Mouse (Mus musculus) cerebellum, adult 9-10 months (tissue): ENCODE data around the gene Slc25a28.
A peak's percentile ranks its signal among the peaks of the same experiment; 100 is the strongest.

Experiments used
- DNase-seq: peaks from one replicate; pipeline ENCODE4 v3.0.0; 2022

Gene Slc25a28

DNA sequence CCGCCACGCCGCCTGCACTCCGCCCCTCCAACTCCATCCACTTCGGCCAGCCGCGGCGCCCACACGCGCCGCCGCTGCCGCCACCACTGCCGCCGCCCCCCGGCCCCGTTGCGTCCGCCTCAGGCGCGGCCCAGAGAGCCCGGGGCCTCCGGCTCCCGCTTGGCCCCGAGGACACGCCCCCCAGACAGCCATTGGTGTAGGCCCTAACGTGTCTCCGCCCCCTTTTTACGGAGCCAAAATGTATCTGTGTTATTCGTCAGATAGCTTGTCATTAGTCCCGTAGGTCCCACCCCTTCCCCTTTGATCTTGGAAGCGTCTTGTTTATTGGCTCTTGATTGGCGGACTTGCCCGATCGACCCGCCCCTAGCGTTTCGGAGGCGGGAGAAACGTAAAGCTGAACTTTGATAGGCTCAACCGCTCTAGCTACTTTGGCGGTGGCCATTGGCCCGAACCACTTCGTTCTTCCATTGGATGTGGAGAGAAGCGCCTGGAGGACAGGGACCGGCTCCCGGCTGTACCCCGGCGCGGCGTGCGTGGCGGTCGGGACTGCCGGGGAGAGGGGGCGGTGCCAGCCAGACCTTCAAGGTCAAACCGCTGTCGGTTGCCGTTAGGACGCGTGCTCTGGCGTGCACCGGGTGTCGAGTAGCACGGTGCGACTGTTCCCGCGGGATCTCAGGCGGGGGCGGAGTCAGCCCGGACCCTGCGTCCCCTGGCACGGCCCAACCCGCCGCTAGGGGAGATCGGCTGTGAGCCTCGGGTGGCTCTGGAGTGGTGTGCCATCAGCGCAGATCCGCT, at the start of gene Slc25a28:
Gene Slc25a28, minus strand, starts transcription at position 152 of the 795 bp plus-strand sequence.
- peak; percentile 100 for DNase-seq

DNA sequence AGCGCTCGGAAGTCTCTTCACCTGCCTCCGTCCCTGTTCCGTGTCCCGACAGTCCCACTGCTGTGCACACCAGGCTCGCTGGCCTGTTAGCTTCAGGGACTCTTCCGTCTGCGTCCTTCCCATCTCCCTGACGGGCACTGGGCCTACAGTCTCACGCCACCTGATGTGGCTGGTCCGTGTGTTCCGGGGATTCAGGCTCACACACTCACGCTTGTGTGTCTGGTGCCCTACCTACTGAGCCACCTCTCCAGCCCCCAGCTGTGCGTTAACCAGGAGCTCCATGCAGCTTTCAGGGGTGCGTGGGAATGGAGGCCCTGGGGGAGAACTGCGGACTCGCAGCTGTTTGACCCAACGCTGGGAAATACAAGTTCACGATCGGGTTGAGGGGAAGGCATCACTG, 49.5 kb upstream of the Slc25a28 start:
- DNase-seq, result no peak

- no peak for DNase-seq
These were observed 48.8 kb upstream of the Slc25a28 start for GRCm38 (mm10) chr19:43723501-43723900.

GRCm38 (mm10) chr19:43722891-43723290, 48.2 kb upstream of the Slc25a28 start:
- DNase-seq, result no peak

GRCm38 (mm10) chr19:43720061-43720460, 45.4 kb upstream of the Slc25a28 start:
- DNase-seq, result no peak

DNA sequence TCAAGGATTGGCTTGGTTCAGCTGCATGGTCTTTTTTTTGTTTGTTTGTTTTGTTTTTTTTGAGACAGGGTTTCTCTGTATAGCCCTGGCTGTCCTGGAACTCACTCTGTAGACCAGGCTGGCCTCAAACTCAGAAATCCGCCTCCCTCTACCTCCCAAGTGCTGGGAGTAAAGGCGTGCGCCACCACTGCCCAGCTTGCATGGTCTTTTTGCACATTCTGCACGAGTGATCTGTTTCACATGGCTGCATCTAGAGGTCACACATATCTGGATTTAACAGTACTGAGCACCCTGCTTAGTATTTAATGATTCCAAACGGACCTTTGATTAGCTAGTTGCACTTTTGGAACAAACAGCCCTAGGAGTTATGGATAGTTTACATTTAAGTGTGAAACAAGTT, 37.3 kb upstream of the Slc25a28 start:
- DNase-seq, result no peak

DNA sequence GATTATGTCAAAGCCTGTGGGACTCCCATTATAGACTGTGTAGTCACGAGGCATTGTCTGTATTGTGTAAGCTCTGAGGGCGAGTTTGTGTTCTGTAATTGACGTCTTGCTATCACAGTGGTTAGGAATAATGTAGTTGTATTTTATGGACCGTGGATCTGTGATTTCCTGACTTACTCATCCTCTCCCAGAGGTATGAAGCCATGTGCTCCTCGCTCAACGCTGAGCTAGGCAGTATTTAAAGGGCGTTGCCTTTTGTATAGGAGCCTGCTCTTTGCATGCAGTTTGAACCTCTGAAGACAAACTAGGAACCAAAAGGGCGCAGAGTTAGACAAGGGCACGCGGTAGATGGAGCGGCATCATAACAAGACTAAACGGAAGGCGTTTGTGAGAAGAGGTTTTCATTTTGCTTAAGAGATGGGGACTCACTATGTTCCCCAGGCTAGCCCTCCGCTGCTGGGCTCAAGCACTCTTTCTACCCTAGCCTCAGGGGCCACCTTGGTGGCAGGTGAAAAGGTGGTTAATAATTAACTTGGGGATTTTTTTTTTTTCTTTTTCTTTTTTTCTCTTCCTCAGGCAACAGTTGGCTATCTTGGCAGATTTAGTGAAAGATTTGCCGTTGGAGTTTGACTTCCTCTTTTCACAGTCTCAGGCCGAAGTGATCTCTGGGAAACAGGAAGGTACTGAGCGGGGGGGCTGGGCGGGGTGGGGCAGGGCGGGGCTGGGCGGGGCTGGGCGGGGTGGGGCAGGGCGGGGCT, 36.7 kb upstream of the Slc25a28 start:
- DNase-seq, result no peak

GRCm38 (mm10) chr19:43709317-43709716, 34.6 kb upstream of the Slc25a28 start:
- no peak for DNase-seq

DNA sequence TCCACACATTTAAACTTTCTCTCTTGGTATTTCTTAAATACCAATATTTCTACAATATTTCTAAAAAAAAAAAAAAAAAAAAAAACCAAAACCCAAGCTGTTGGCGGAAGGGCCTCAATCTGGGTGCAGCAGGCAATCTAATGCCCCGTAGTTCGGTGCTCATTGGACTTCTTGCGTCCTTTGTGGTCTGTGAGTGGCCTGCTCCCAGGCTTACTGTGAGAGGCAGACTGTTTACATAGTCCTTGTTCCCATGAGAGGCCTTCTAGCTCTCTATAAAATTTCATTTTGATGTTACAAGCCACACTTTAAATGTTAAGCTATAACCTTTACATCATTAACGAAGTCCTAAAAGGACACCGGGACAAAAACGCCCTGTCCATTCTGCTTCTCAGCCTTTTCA, 33.5 kb upstream of the Slc25a28 start:
- no peak for DNase-seq

DNA sequence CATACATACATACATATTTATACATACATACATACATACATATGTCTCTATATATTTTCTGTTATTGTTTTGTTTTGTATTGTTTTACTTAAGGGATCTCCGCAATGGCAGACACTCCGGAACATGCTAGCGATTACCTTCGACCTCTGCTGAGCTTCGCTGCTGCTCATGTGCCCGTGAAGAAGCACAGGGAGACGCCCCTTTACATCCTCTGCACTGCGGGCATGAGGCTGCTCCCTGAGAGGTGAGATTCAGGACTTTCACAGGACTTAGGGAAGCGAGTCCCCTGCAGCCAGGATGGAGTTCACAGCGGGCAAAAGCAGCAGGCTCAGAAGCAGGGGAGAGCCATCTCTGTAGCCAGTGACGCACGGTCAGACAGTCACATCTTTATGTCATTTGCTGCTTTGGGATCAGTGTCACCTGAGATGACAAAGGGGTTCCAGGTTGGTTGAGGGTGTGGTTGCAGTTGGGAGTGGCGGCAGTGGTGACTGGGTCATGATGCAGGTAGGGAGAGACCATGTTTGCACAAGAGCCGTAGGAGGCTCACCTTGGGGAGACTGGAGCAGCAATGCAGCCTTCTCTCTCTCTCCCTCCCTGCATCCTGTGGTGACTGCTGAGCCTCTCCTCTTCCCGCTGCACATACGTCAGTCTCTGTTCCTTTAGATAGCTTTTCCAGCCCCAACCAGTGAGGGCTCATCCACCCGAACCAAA, 30.3 kb upstream of the Slc25a28 start:
- DNase-seq, result no peak

- DNase-seq, result no peak
These were observed 29.5 kb upstream of the Slc25a28 start for GRCm38 (mm10) chr19:43704211-43704610.

DNA sequence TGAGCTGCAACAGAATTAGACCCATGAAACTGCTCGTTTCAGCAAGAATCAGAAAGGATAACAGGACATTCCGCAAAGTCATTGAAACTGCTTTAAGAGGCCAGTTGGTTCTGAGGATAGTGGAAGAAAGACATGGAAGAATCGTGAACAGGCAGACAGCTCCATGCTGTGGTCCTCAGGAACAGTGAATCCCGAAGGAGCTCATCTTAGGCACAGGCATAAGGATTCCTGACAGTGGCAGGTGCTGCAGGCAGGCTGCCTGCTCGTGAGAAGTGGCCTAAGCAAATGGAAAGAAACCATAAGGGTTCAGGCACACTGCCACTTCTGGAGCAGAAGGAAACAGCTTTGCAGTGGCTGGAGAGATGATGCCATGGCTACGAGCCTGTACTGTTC, 25.1 kb upstream of the Slc25a28 start:
- DNase-seq, result no peak

GRCm38 (mm10) chr19:43699021-43699762, 24.5 kb upstream of the Slc25a28 start:
- no peak for DNase-seq

GRCm38 (mm10) chr19:43697666-43698370, 23.1 kb upstream of the Slc25a28 start:
- DNase-seq, result no peak

- DNase-seq, result no peak
These were observed 20.9 kb upstream of the Slc25a28 start for GRCm38 (mm10) chr19:43695514-43695964.

DNA sequence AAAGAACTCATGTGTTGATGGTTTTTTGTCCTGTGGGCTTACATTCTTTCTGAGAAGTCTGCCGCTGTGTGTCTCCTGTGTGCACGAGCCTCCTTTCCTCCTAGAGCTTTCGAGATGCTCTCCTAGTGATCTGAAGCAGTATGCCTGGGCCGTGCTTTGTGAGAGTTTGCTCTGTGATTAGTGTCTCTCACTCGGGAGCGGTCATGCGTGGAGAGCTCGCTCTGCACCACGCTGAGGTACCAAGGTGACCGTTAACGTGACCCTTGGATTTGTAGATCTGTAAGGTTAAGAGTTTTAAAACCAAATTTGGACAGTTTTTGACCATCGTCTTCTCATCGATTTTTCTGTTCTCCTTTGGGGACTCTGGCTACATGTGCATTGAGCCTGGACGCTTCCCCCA, 18.1 kb upstream of the Slc25a28 start:
- no peak for DNase-seq

DNA sequence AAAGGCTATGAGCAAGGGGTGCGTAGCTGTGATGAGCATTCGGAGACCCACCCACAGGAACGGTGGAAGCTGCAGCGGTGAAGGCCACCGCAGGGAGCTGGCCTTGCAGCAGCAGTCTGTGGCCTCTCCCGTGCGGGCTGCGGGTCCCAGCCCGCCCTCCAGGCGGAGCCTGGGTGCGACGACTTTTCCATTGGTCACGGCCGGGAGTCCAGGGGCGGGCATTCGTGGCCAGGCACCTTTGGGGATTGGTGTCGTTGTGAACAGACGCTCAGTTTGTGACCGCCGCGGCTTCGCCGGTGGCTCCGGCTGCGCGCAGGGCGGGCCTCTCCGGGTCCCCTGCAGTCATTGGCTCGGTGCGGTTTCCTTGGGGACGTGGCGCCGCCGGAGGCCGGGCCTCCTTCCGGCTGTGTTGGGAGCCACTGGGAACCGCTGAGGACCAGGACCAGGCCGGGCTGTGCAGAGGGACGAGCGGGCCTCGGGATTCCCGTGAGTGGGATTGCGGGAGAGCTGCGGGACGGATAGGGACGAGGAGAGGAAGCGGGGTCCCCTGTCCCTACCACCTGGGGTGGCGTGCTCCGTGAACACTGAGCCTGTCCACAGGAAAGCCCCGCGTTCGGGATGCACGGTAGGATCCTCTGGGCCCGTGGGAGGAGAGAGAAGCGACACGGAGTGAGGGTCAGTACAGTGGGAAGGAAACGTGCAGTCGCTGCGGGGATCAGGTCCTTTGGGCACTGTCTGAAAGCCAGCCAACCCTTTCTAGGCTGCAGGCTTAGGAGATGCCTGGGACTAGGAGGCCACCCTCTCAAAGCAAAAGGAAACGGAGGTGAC, 15.0 kb upstream of the Slc25a28 start, which contains the start of gene Entpd7:
Gene Entpd7, plus strand, starts transcription at position 254 of the 828 bp plus-strand sequence.
- peak; percentile 97 for DNase-seq

- DNase-seq, result no peak
These were observed 6.9 kb upstream of the Slc25a28 start for GRCm38 (mm10) chr19:43681541-43681940.

DNA sequence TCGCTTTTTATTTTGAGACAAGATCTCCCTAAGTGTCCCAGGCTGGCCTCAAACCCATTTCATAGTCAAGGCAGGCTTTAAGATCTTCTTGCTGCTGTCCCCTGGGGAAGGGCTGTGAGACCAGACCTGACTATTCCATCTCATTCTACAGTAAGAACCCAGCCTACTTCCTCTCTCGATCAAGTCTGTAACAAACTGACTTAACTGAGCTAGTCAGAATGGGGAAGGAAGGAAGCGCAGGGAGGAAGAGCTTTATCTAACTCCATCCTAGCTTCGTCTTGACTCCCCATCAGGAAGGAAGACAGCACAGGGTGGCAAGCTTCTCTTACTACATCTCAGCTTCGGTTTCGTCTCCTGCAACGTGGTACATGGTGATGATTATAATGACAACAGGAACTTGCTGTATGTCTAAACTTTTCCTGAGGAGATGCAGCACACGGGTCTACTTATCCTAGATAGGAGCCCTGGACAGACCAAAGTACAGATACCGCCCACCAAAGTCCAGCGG, 4.8 kb upstream of the Slc25a28 start:
- DNase-seq, result no peak

DNA sequence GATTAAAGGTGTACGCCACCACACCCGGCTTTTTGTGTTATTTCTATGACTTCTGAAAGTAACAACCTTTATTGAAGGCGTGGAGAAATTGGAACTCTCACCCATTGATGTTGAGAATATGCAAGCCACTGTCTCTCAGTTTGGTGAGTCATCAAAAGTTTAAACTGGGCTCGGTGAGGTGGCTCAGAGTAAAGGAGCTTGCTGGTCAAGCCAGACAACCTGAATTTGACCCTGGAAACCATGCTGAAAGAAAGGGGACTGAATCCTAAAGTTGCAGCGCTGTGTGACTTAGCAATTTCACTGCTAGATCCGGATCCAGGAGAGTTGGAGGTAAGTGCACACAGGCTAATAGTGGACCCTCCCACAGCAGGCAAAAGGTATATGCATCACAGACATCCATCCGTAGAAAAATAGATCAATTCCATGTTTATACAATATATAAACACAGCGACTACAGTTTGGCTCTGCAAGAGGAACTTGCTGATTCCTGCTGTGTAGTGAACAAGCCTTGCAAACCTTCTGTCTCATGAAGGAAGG, 3.9 kb upstream of the Slc25a28 start:
- no peak for DNase-seq
